Mouse (Mus musculus) testis, adult 2 months (tissue): ENCODE measurements around the gene Crybg2. TPM values are rescaled to one million over a fixed set of nuclear protein-coding genes. Genes with fewer than 3 reads are reported as not detected.
A peak's percentile ranks its signal among the peaks of the same experiment; 100 is the strongest.

Experiments
- H3K27ac ChIP-seq: fragments of 200-500 bp; 2 replicates; pipeline ENCODE4 v1.5.1; 2012; ENCODE audit warnings: low read depth, low read length; ENCODE audit not compliant: control insufficient read depth, insufficient read depth
- H3K27me3 ChIP-seq: fragments of 200-500 bp; 2 replicates; pipeline ENCODE4 v1.6.1; 2012; ENCODE audit warnings: mild to moderate bottlenecking, low read length, moderate library complexity; ENCODE audit not compliant: control insufficient read depth, insufficient read depth
- H3K36me3 ChIP-seq: fragments of 200-500 bp; 2 replicates; pipeline ENCODE4 v1.6.1; 2012; ENCODE audit warnings: mild to moderate bottlenecking, low read length; ENCODE audit not compliant: control insufficient read depth, insufficient read depth
- H3K4me1 ChIP-seq: fragments of 200-500 bp; 2 replicates; pipeline ENCODE4 v1.6.1; 2012; ENCODE audit warnings: low read length; ENCODE audit not compliant: control insufficient read depth, insufficient read depth
- H3K4me3 ChIP-seq: fragments of 200-500 bp; 2 replicates; pipeline ENCODE4 v1.5.1; 2012; ENCODE audit warnings: low read depth, mild to moderate bottlenecking, low read length, moderate library complexity, mixed read lengths; ENCODE audit not compliant: control insufficient read depth
- CTCF ChIP-seq: fragments of 200-500 bp; IDR thresholded peaks from 2 replicates; pipeline ENCODE4 v1.5.1; 2012; ENCODE audit warnings: low read depth, mild to moderate bottlenecking, inconsistent platforms, low read length, moderate library complexity; ENCODE audit not compliant: control insufficient read depth, insufficient read depth, insufficient replicate concordance
- POLR2A ChIP-seq: fragments of 200-500 bp; IDR thresholded peaks from 2 replicates; pipeline ENCODE4 v1.6.1; 2012; ENCODE audit warnings: low read depth, mild to moderate bottlenecking, inconsistent platforms, low read length, moderate library complexity; ENCODE audit not compliant: control insufficient read depth
- polyA plus RNA-seq: library from polyadenylated mRNA; depleted of rRNA; stranded (reverse); fragments of >200 nt; gene quantifications from 2 replicates; pipeline ENCODE4 v1.2.3, GENCODE M21; 2012; rRNA removed

The Crybg2 gene
- polyA plus RNA-seq, 1 experiment = 2.4 TPM

DNA sequence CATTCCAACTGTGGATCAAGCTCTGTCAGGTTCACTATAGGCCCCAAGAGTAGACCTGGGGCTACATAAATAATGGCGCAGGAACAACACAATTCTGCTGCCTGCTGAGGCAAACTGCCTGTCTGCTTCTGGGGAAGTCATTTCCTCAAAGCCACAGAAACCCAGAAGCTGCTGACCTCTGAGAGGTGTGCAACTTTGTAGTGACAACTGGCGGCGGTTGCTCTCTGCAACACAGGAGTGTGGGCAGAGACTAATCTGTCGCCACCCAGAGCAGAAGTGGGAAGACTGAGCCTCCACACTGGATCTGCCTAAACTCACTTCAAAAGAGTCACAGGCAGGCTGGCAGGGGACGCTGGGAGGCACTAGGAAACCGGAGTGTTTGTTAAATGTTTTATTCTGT lies 68.9 kb downstream of the Crybg2 start:
- Histone ChIP-seq H3K27me3 (no peaks in the 10 kb centered on the region), H3K4me1 (peaks cover 16% of the 10 kb centered on the region), H3K36me3 (peaks cover 1% of the 10 kb centered on the region; the same call in 1 of the 2 replicates), H3K4me3 (peak overlapping the region; percentile 92), H3K27ac (no peak overlapping the region)
- TF ChIP-seq POLR2A = no peak
- TF ChIP-seq CTCF = no peak

DNA sequence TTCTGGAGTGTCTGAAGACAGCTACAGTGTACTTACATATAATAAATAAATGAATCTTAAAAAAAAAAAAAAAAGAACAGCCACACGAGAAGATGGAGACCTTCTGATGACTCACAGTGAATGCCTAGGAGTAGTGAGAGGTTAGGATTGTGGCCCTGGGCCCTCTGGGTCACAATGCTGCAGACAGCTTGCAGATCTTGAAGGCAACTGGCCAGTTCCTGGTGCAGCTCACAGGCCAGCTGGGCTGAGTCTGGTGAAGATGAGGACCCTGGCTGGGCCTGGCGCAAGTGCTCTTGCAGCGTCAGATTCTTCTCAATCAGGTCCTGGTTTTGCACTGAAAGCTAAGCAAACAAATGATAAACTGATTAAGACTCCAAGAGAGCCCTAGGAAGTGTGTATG lies 71.5 kb downstream of the Crybg2 start:
- Histone ChIP-seq H3K4me1 (peaks cover 15% of the 10 kb centered on the region), H3K27me3 (no peaks in the 10 kb centered on the region), H3K36me3 (peaks cover 1% of the 10 kb centered on the region; the same call in 1 of the 2 replicates), H3K27ac (no peak overlapping the region), H3K4me3 (no peak overlapping the region)
- TF ChIP-seq CTCF (no peak), POLR2A (no peak)

DNA sequence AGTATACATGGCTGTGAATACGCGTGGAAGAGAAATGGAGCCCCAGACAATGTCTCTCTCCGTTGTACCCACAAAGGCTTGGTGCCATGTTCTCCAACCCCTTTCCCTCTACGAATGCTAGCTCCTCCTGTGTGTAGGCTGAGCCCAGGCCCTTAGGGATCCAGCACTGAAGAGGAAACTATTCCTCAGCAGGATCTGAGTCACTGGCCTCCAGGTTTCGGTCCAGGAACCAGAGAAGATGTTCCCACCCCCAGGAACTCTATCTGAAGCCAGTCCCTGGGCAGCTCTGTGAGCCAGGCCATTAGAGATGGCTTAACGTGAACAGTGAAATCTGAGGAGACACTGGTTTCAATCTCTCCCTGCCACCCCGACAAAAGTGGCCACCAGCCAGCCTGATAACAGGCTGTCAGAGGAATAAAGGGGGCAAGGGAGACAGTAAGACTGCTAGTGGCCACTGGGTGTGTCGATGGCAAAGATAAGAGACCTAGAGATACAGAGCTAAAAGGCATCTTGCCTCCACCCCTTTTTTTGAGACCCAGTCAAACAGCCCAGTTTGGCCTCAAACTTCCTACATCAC lies 72.0 kb downstream of the Crybg2 start:
- H3K4me1 ChIP-seq = peaks cover 11% of the 10 kb centered on the region
- TF ChIP-seq POLR2A = no peak
- TF ChIP-seq CTCF = no peak
- H3K36me3 ChIP-seq = peaks cover 1% of the 10 kb centered on the region
- H3K27me3 ChIP-seq = no peaks in the 10 kb centered on the region
- no peak overlapping the region for H3K27ac ChIP-seq
- no peak overlapping the region for H3K4me3 ChIP-seq

GRCm38 (mm10) chr4:134136280-134136926 lies 75.8 kb downstream of the Crybg2 start:
- TF ChIP-seq POLR2A (no peak), CTCF (no peak)
- Histone ChIP-seq H3K27me3 (no peaks in the 10 kb centered on the region), H3K27ac (no peak overlapping the region), H3K4me1 (no peaks in the 10 kb centered on the region), H3K36me3 (peaks cover 1% of the 10 kb centered on the region), H3K4me3 (no peak overlapping the region)

DNA sequence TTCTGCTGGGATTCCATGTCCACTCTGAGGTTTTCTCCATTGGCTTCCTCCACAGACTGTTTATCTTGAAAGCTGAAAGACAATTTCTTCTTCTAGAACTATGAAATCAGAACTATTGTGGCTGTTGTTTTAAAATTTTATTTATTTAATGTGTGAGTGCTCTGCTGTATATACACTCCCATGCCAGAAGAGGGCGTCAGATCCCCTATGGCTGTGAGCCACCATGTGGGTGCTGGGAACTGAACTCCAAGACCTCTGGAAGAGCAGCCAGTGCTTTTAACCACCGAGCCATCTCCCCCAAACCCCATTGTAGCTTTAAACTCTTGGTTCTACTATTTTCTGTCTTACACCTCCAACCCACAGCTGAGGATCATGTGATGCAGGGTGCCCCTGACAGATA lies 78.2 kb downstream of the Crybg2 start:
- Histone ChIP-seq H3K27ac (no peak overlapping the region), H3K4me3 (no peak overlapping the region), H3K27me3 (no peaks in the 10 kb centered on the region), H3K36me3 (peaks cover 1% of the 10 kb centered on the region), H3K4me1 (no peaks in the 10 kb centered on the region)
- TF ChIP-seq CTCF (no peak), POLR2A (no peak)

Other genes with a start within 250 kb of the Crybg2 start
- gene Rps6ka1, start 173.0 kb upstream of the Crybg2 start, polyA plus RNA-seq = 54.8 and 57.2 TPM in 2 replicates
- 30.4 and 34.0 TPM in 2 replicates for gene Hmgn2, start 92.2 kb upstream of the Crybg2 start, polyA plus RNA-seq
- gene Dhdds, start 59.9 kb upstream of the Crybg2 start, polyA plus RNA-seq = 16.6 and 17.3 TPM in 2 replicates
- gene Lin28a, start 42.0 kb upstream of the Crybg2 start, polyA plus RNA-seq = 1.2 TPM in 2 replicates
- gene Zfp683, start 7.0 kb upstream of the Crybg2 start, polyA plus RNA-seq = 0.11 TPM in 2 replicates
- gene Cd52, start 34.3 kb downstream of the Crybg2 start, polyA plus RNA-seq = 2.0 and 660 TPM in 2 replicates
- gene Ubxn11, start 41.8 kb downstream of the Crybg2 start, polyA plus RNA-seq = 457 and 483 TPM in 2 replicates
- gene Sh3bgrl3, start 68.0 kb downstream of the Crybg2 start, polyA plus RNA-seq = 85.6 and 157 TPM in 2 replicates
- gene Cep85, start 126.3 kb downstream of the Crybg2 start, polyA plus RNA-seq = 110 and 114 TPM in 2 replicates
- not detected in 2 replicates for gene Gm7534, start 142.2 kb downstream of the Crybg2 start, polyA plus RNA-seq
- gene Catsper4, start 166.6 kb downstream of the Crybg2 start, polyA plus RNA-seq = 126 and 129 TPM in 2 replicates
- 0.88 and 1.2 TPM in 2 replicates for gene Cnksr1, start 177.6 kb downstream of the Crybg2 start, polyA plus RNA-seq
- 0.11 and 0.26 TPM in 2 replicates for gene E130218I03Rik, start 182.8 kb downstream of the Crybg2 start, polyA plus RNA-seq
- 7.5 and 9.7 TPM in 2 replicates for gene Zfp593, start 184.8 kb downstream of the Crybg2 start, polyA plus RNA-seq
- 0.25 TPM in 1 of 2 replicates, not detected in the other for gene Gm30191, start 186.1 kb downstream of the Crybg2 start, polyA plus RNA-seq
- 1.9 and 2.7 TPM in 2 replicates for gene Grrp1, start 193.3 kb downstream of the Crybg2 start, polyA plus RNA-seq
- 6.2 and 6.4 TPM in 2 replicates for gene Pdik1l, start 227.1 kb downstream of the Crybg2 start, polyA plus RNA-seq